Mouse (Mus musculus) heart, embryonic 13.5 days (tissue): Measurements from ENCODE around the gene Pip5kl1. TPM values are rescaled to one million over a fixed set of nuclear protein-coding genes. Genes with fewer than 3 reads are reported as not detected.

Experiments used
- ATAC-seq: fragments of 200-750 bp; cut with Nextera tagmentation; 2 replicates; pipeline ENCODE4 v1.8.0; 2017; ENCODE audit warnings: moderate TSS enrichment; ENCODE audit not compliant: insufficient number of reproducible peaks, low FRiP score, low TSS enrichment; ENCODE audit errors: extremely low read depth
- H3K27ac ChIP-seq: fragments of 300-500 bp; sonication (generic); replicated peaks from 2 replicates; pipeline ENCODE4 v1.5.1; 2015; ENCODE audit warnings: moderate library complexity, mild to moderate bottlenecking, inconsistent platforms
- H3K27me3 ChIP-seq: fragments of 300-500 bp; sonication (generic); replicated peaks from 2 replicates; pipeline ENCODE4 v1.6.1; 2015; ENCODE audit warnings: mild to moderate bottlenecking, inconsistent platforms
- H3K36me3 ChIP-seq: fragments of 300-500 bp; sonication (generic); 2 replicates; pipeline ENCODE4 v1.6.1; 2015; ENCODE audit warnings: mild to moderate bottlenecking, inconsistent platforms
- H3K4me1 ChIP-seq: fragments of 300-500 bp; sonication (generic); 2 replicates; pipeline ENCODE4 v1.6.1; 2015; ENCODE audit warnings: inconsistent platforms
- H3K4me2 ChIP-seq: fragments of 300-500 bp; sonication (generic); 2 replicates; pipeline ENCODE4 v1.6.1; 2015; ENCODE audit warnings: inconsistent platforms, mild to moderate bottlenecking, moderate library complexity
- H3K4me3 ChIP-seq: fragments of 300-500 bp; sonication (generic); 2 replicates; pipeline ENCODE4 v1.5.1; 2015; ENCODE audit warnings: moderate library complexity, mild to moderate bottlenecking, inconsistent platforms
- H3K9ac ChIP-seq: fragments of 300-500 bp; sonication (generic); 2 replicates; pipeline ENCODE4 v1.6.1; 2015; ENCODE audit warnings: inconsistent platforms, mild to moderate bottlenecking, moderate library complexity
- H3K9me3 ChIP-seq: fragments of 300-500 bp; sonication (generic); 2 replicates; pipeline ENCODE4 v1.6.1; 2016; ENCODE audit warnings: inconsistent platforms
- WGBS: fragments of 180-500 bp; shearing (Covaris S2); methylation state at CpG from one replicate; pipeline ENCODE4 v1.1.7; 2015; ENCODE audit warnings: mixed read lengths; 5-methylcytosine and 5-hydroxymethylcytosine counted together
- polyA plus RNA-seq: library from polyadenylated mRNA; unstranded; fragments of >200 nt; fragmentation: Nextera tagmentation; extraction: Ambion mirVana; gene quantifications from 2 replicates; pipeline ENCODE4 v1.2.1, GENCODE M21; 2015

The Pip5kl1 gene
- polyA plus RNA-seq, 1 experiment from 2014 or later = not detected

- no peak for ATAC-seq
- Histone ChIP-seq H3K4me2 (peak overlapping the region; percentile 77), H3K9me3 (no peaks in the 10 kb centered on the region)
Measured at GRCm38 (mm10) chr2:32589213-32589795, 14.7 kb downstream of the Pip5kl1 start.

GRCm38 (mm10) chr2:32590224-32590623 is 15.6 kb downstream of the Pip5kl1 start:
- H3K9me3 ChIP-seq = no peaks in the 10 kb centered on the region
- peak overlapping the region; percentile 87; the same call in 1 of the 2 replicates for H3K27ac ChIP-seq
- H3K4me2 ChIP-seq = no peak overlapping the region
- 78% methylated on average over 10 of the region's 10 CpGs for WGBS
- no peak overlapping the region for H3K4me3 ChIP-seq
- ATAC-seq = no peak
- peaks cover 41% of the 10 kb centered on the region for H3K4me1 ChIP-seq
- H3K27me3 ChIP-seq = no peaks in the 10 kb centered on the region
- H3K9ac ChIP-seq = peak overlapping the region; percentile 61; the same call in 1 of the 2 replicates
- peaks cover 53% of the 10 kb centered on the region for H3K36me3 ChIP-seq

More at GRCm38 (mm10) chr2:32589213-32589795, 14.7 kb downstream of the Pip5kl1 start:
- 40% methylated on average over 11 of the region's 11 CpGs for WGBS
- peak overlapping the region; percentile 87 for H3K27ac ChIP-seq
- H3K4me3 ChIP-seq = peak overlapping the region; percentile 73
- peaks cover 41% of the 10 kb centered on the region for H3K4me1 ChIP-seq
- H3K36me3 ChIP-seq = peaks cover 43% of the 10 kb centered on the region
- H3K9ac ChIP-seq = peak overlapping the region; percentile 61
- H3K27me3 ChIP-seq = no peaks in the 10 kb centered on the region

GRCm38 (mm10) chr2:32591249-32591648 is 16.7 kb downstream of the Pip5kl1 start:
- Histone ChIP-seq H3K9me3 (no peaks in the 10 kb centered on the region), H3K9ac (no peak overlapping the region), H3K27ac (no peak overlapping the region), H3K4me1 (peaks cover 39% of the 10 kb centered on the region), H3K4me3 (no peak overlapping the region), H3K4me2 (no peak overlapping the region), H3K36me3 (peaks cover 63% of the 10 kb centered on the region), H3K27me3 (no peaks in the 10 kb centered on the region)
- ATAC-seq = no peak
- 60% methylated on average over 6 of the region's 6 CpGs for WGBS

GRCm38 (mm10) chr2:32596725-32597124 is 22.1 kb downstream of the Pip5kl1 start:
- H3K36me3 ChIP-seq = peaks cover 78% of the 10 kb centered on the region
- H3K27me3 ChIP-seq = no peaks in the 10 kb centered on the region
- 91% methylated on average over 13 of the region's 13 CpGs for WGBS
- H3K9ac ChIP-seq = no peak overlapping the region
- no peak for ATAC-seq
- peaks cover 10% of the 10 kb centered on the region for H3K4me1 ChIP-seq
- H3K4me2 ChIP-seq = no peak overlapping the region
- H3K27ac ChIP-seq = no peak overlapping the region
- H3K4me3 ChIP-seq = no peak overlapping the region
- no peaks in the 10 kb centered on the region for H3K9me3 ChIP-seq

GRCm38 (mm10) chr2:32597248-32597647 is 22.7 kb downstream of the Pip5kl1 start:
- Histone ChIP-seq H3K27me3 (no peaks in the 10 kb centered on the region), H3K27ac (no peak overlapping the region), H3K4me3 (no peak overlapping the region), H3K9me3 (no peaks in the 10 kb centered on the region), H3K4me1 (peaks cover 15% of the 10 kb centered on the region), H3K4me2 (no peak overlapping the region), H3K9ac (no peak overlapping the region), H3K36me3 (peaks cover 72% of the 10 kb centered on the region)
- WGBS = 82% methylated on average over 5 of the region's 5 CpGs
- ATAC-seq = no peak

GRCm38 (mm10) chr2:32597699-32598098 is 23.1 kb downstream of the Pip5kl1 start:
- Histone ChIP-seq H3K9ac (no peak overlapping the region), H3K27ac (no peak overlapping the region), H3K4me1 (peaks cover 20% of the 10 kb centered on the region), H3K4me3 (no peak overlapping the region), H3K4me2 (no peak overlapping the region), H3K27me3 (no peaks in the 10 kb centered on the region), H3K9me3 (no peaks in the 10 kb centered on the region), H3K36me3 (peaks cover 69% of the 10 kb centered on the region)
- no peak for ATAC-seq
- WGBS = 85% methylated on average over 5 of the region's 5 CpGs

GRCm38 (mm10) chr2:32598506-32598905 is 23.9 kb downstream of the Pip5kl1 start:
- Histone ChIP-seq H3K4me1 (peaks cover 20% of the 10 kb centered on the region), H3K27ac (no peak overlapping the region), H3K4me2 (no peak overlapping the region), H3K27me3 (no peaks in the 10 kb centered on the region), H3K9ac (no peak overlapping the region), H3K36me3 (peaks cover 61% of the 10 kb centered on the region), H3K4me3 (no peak overlapping the region), H3K9me3 (no peaks in the 10 kb centered on the region)
- 75% methylated on average over 8 of the region's 8 CpGs for WGBS
- ATAC-seq = no peak

GRCm38 (mm10) chr2:32599409-32599808 is 24.8 kb downstream of the Pip5kl1 start, which contains the start of gene St6galnac6:
TSS of gene St6galnac6 (plus strand) at chr2:32599709.
- no peaks in the 10 kb centered on the region for H3K27me3 ChIP-seq
- H3K4me3 ChIP-seq = no peak within 1 kb of the TSS
- H3K9ac ChIP-seq = no peak within 1 kb of the TSS; the same call in 1 of the 2 replicates
- no peaks in the 10 kb centered on the region for H3K9me3 ChIP-seq
- H3K4me2 ChIP-seq = no peak within 1 kb of the TSS
- no peak for ATAC-seq
- peaks cover 20% of the 10 kb centered on the region for H3K4me1 ChIP-seq
- H3K27ac ChIP-seq = no peak within 1 kb of the TSS
- peaks cover 52% of the 10 kb centered on the region for H3K36me3 ChIP-seq
- 91% methylated on average over 3 of the region's 3 CpGs for WGBS

GRCm38 (mm10) chr2:32601417-32602065 is 26.9 kb downstream of the Pip5kl1 start:
- 43% methylated on average over 8 of the region's 8 CpGs for WGBS
- H3K27ac ChIP-seq = 0 out of 2 replicates have a peak overlapping the region, but pooled peaks have one; percentile 49
- no peaks in the 10 kb centered on the region for H3K27me3 ChIP-seq
- H3K36me3 ChIP-seq = peaks cover 32% of the 10 kb centered on the region
- H3K9me3 ChIP-seq = no peaks in the 10 kb centered on the region
- H3K4me2 ChIP-seq = no peak overlapping the region
- no peak for ATAC-seq
- H3K4me1 ChIP-seq = peaks cover 26% of the 10 kb centered on the region
- no peak overlapping the region for H3K4me3 ChIP-seq
- H3K9ac ChIP-seq = 0 out of 2 replicates have a peak overlapping the region, but pooled peaks have one; percentile 34

- peak overlapping the region; percentile 65 for H3K9ac ChIP-seq
Measured at GRCm38 (mm10) chr2:32602600-32603054, 28.0 kb downstream of the Pip5kl1 start.

GRCm38 (mm10) chr2:32604631-32605030 is 30.0 kb downstream of the Pip5kl1 start:
- Histone ChIP-seq H3K9me3 (no peaks in the 10 kb centered on the region), H3K9ac (no peak overlapping the region), H3K27me3 (no peaks in the 10 kb centered on the region), H3K4me2 (no peak overlapping the region), H3K4me1 (peaks cover 52% of the 10 kb centered on the region), H3K4me3 (no peak overlapping the region), H3K36me3 (peaks cover 5% of the 10 kb centered on the region; the same call in 1 of the 2 replicates), H3K27ac (no peak overlapping the region)
- WGBS = 27% methylated on average over 10 of the region's 10 CpGs
- ATAC-seq = no peak

More at GRCm38 (mm10) chr2:32602600-32603054, 28.0 kb downstream of the Pip5kl1 start:
- Histone ChIP-seq H3K9me3 (no peaks in the 10 kb centered on the region), H3K27me3 (no peaks in the 10 kb centered on the region), H3K4me3 (peak overlapping the region; percentile 45), H3K4me1 (peaks cover 33% of the 10 kb centered on the region), H3K36me3 (peaks cover 21% of the 10 kb centered on the region), H3K27ac (peak overlapping the region; percentile 49), H3K4me2 (peak overlapping the region; percentile 67)
- under 1% methylated on average over 11 of the region's 11 CpGs for WGBS
- no peak for ATAC-seq
